ENCODE assay signal across 27 mouse cellular contexts in the genomic region with DNA sequence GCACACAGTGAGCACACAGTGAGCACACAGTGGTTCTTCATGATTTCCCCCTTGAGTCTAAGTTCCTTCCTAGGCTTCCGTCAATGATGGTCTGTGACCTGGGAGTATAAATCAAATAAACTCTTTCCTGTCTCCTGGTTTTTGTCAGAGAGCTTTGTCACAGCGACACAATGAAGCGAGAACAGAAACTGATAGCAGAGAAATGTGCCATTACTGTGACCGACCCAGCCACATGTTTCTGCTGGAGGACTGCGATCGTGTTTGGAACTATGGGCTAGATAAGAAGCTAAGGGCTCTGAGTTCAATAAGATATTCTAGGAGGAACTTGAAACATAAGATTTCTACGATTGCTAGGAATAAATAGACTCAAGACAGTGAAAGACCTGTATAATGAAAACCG. TPM values are rescaled to one million over a fixed set of nuclear protein-coding genes. Genes with fewer than 3 reads are reported as not detected.
DNase-seq lines count a peak whose midpoint lies in the region; ATAC-seq and TF ChIP-seq lines count a peak whose summit lies in the region.
"Had no signal": no experiment of that assay in that cellular context is flagged by ENCODE, and none has a peak within 500 bp of the region (broad histone marks: within the 10 kb centered on the region; RNA-seq: fewer than 3 reads in every experiment).

No protein-coding gene starts in this region.

- intact Hi-C loops in heart, postnatal 14 days (cut with DNase I), result no loop called here

- ATAC-seq in heart, embryonic 12.5 days (ENCODE audit: insufficient number of reproducible peaks, low FRiP score), result peak; percentile 36; the same call in 1 of the 2 replicates
- no peak for ATAC-seq in heart, embryonic 14.5 days (ENCODE audit: insufficient number of reproducible peaks, insufficient read depth, low FRiP score, low read depth)
- ATAC-seq in heart, postnatal 0 days (ENCODE audit: insufficient read depth, low read depth), result peak; percentile 62
- ATAC-seq: activated CD4-positive, CD25-positive, alpha-beta regulatory T cell, adult 4 months; CD4-positive, CD25-positive, alpha-beta regulatory T cell, adult 4 months; forebrain, embryonic 13.5 days; forebrain, embryonic 15.5 days; Patski had no signal

- no peak overlapping the region for H3K4me2 ChIP-seq in heart, embryonic 12.5 days
- H3K4me2 ChIP-seq in heart, embryonic 14.5 days (ENCODE audit: low read length), result no peak overlapping the region
- no peak overlapping the region for H3K4me2 ChIP-seq in heart, postnatal 0 days (ENCODE audit: low read depth, low read length)
- H3K4me2 ChIP-seq: embryonic facial prominence, embryonic 12.5 days; forebrain, embryonic 13.5 days; forebrain, embryonic 15.5 days had no signal

- no peaks in the 10 kb centered on the region for H3K4me1 ChIP-seq in heart, embryonic 12.5 days (replicated peaks)
- no peaks in the 10 kb centered on the region for H3K4me1 ChIP-seq in heart, embryonic 14.5 days (ENCODE audit: control insufficient read depth in 2 of 2, insufficient read depth in 2 of 2, low read length in 2 of 2)
- no peaks in the 10 kb centered on the region for H3K4me1 ChIP-seq in heart, postnatal 0 days (ENCODE audit: control insufficient read depth, insufficient read depth)
- H3K4me1 ChIP-seq: embryonic facial prominence, embryonic 10.5 days; embryonic facial prominence, embryonic 12.5 days; forebrain, embryonic 13.5 days; forebrain, embryonic 15.5 days had no signal

- H3K27me3 ChIP-seq in heart, embryonic 12.5 days (replicated peaks), result no peaks in the 10 kb centered on the region
- H3K27me3 ChIP-seq in heart, embryonic 14.5 days (ENCODE audit: control insufficient read depth, insufficient read depth, low read length), result no peaks in the 10 kb centered on the region
- H3K27me3 ChIP-seq in heart, postnatal 0 days (ENCODE audit: control insufficient read depth, insufficient read depth, low read length), result no peaks in the 10 kb centered on the region
- H3K27me3 ChIP-seq: CH12.LX; embryonic facial prominence, embryonic 12.5 days; forebrain, embryonic 13.5 days; forebrain, embryonic 15.5 days; Patski had no signal

- H3K27ac ChIP-seq in heart, embryonic 12.5 days (ENCODE audit: poor library complexity, severe bottlenecking), result no peak overlapping the region
- peak overlapping the region; percentile 4 to 44; a peak in 1 of 4 replicates for H3K27ac ChIP-seq in heart, embryonic 14.5 days (replicated peaks in 1 of 2; ENCODE audit: control insufficient read depth in 1 of 2, insufficient read depth in 1 of 2, low read depth in 2 of 2, low read length in 2 of 2)
- H3K27ac ChIP-seq in heart, postnatal 0 days (ENCODE audit: low read depth), result no peak overlapping the region
- H3K27ac ChIP-seq: embryonic facial prominence, embryonic 10.5 days; embryonic facial prominence, embryonic 12.5 days; forebrain, embryonic 13.5 days; forebrain, embryonic 15.5 days had no signal

- no peaks in the 10 kb centered on the region for H3K36me3 ChIP-seq in heart, embryonic 12.5 days
- H3K36me3 ChIP-seq in heart, embryonic 14.5 days (ENCODE audit: control insufficient read depth, insufficient read depth, low read length), result no peaks in the 10 kb centered on the region
- H3K36me3 ChIP-seq in heart, postnatal 0 days (replicated peaks; ENCODE audit: control insufficient read depth, insufficient read depth, low read length), result no peaks in the 10 kb centered on the region
- H3K36me3 ChIP-seq: embryonic facial prominence, embryonic 10.5 days; embryonic facial prominence, embryonic 12.5 days; forebrain, embryonic 15.5 days; G1E had no signal

- no peak overlapping the region for H3K4me3 ChIP-seq in heart, embryonic 12.5 days
- no peak overlapping the region for H3K4me3 ChIP-seq in heart, embryonic 14.5 days (ENCODE audit: control insufficient read depth in 1 of 2, insufficient read depth in 1 of 2, low read depth in 1 of 2, low read length in 2 of 2)
- no peak overlapping the region for H3K4me3 ChIP-seq in heart, postnatal 0 days (ENCODE audit: low read depth, low read length)
- H3K4me3 ChIP-seq: embryonic facial prominence, embryonic 10.5 days; embryonic facial prominence, embryonic 12.5 days; forebrain, embryonic 13.5 days; forebrain, embryonic 15.5 days had no signal

- 15% methylated on average over 8 of the region's 8 CpGs for WGBS in heart, embryonic 12.5 days
- WGBS in heart, embryonic 14.5 days, result 14% methylated on average over 8 of the region's 8 CpGs
- WGBS in heart, postnatal 0 days, result 20% methylated on average over 8 of the region's 8 CpGs

- TF ChIP-seq CTCF in heart, postnatal 0 days (IDR thresholded peaks at IDR 0.05; ENCODE audit: low read depth), result no peak

- no peak for DNase-seq in heart, postnatal 14 days
- DNase-seq in heart, adult 11 months, result no peak
- DNase-seq in heart, postnatal 0 days (ENCODE audit: low spot score), result peak; percentile 33
- no peak for DNase-seq in heart, adult 18-20 months
- DNase-seq: adrenal gland, adult 8-10 months; adrenal gland, postnatal 14 days; adrenal gland, postnatal 36 days; B cell, adult 2 months; cerebellum, adult 11-12 months; cerebellum, adult 2 months; cerebellum, adult 9-10 months; cerebellum, postnatal 10 days; cerebellum, postnatal 25 days had no signal

- H3K9ac ChIP-seq in heart, embryonic 12.5 days, result no peak overlapping the region
- H3K9ac ChIP-seq in heart, embryonic 14.5 days (ENCODE audit: low read length), result no peak overlapping the region
- H3K9ac ChIP-seq in heart, postnatal 0 days (replicated peaks; ENCODE audit: low read depth, low read length), result no peak overlapping the region
- H3K9ac ChIP-seq: embryonic facial prominence, embryonic 12.5 days; forebrain, embryonic 13.5 days; forebrain, embryonic 15.5 days had no signal

- H3K9me3 ChIP-seq in heart, embryonic 12.5 days (replicated peaks), result no peaks in the 10 kb centered on the region
- H3K9me3 ChIP-seq in heart, embryonic 14.5 days (ENCODE audit: control insufficient read depth, low read length), result no peaks in the 10 kb centered on the region
- H3K9me3 ChIP-seq in heart, postnatal 0 days (replicated peaks; ENCODE audit: control insufficient read depth, low read length), result no peaks in the 10 kb centered on the region
- H3K9me3 ChIP-seq: embryonic facial prominence, embryonic 10.5 days; embryonic facial prominence, embryonic 12.5 days; forebrain, embryonic 13.5 days; forebrain, embryonic 15.5 days; G1E had no signal

- TF ChIP-seq EP300 in heart, postnatal 0 days (IDR thresholded peaks at IDR 0.05; ENCODE audit: low read depth), result peak; percentile 59

RNA-seq across cellular contexts. Expression of a gene that starts 36.3 kb away (rescaled TPM):
- polyA plus RNA-seq in heart, embryonic 12.5 days (2016; fragmentation: Nextera tagmentation; extraction: Ambion mirVana), result 0.35 TPM in 1 of 2 replicates, not detected in the other
- not detected for total RNA-seq in heart, postnatal 14 days (2021)
- 0.16 TPM in 1 of 2 replicates, not detected in the other for polyA plus RNA-seq in heart, embryonic 14.5 days (2014; fragmentation: Nextera tagmentation; extraction: Ambion mirVana)
- not detected in 2 replicates for total RNA-seq in heart, postnatal 0 days (2014; rRNA removed; ENCODE audit: low replicate concordance)
- polyA plus RNA-seq in heart, postnatal 0 days (2015; fragmentation: Nextera tagmentation; extraction: Ambion mirVana), result not detected in 2 replicates
- total RNA-seq in heart, adult 18-20 months (2021), result not detected
- total RNA-seq: adrenal gland, adult 18-20 months; adrenal gland, adult 8-10 months; adrenal gland, postnatal 14 days; adrenal gland, postnatal 36 days; CH12.LX; G1E had no signal
- polyA plus RNA-seq: activated CD4-positive, CD25-positive, alpha-beta regulatory T cell, adult 4 months; CD4-positive, CD25-positive, alpha-beta regulatory T cell, adult 4 months; cerebellum, adult 2 months; cortical plate, adult 2 months; embryonic facial prominence, embryonic 12.5 days; embryonic facial prominence, embryonic 14.5 days; forebrain, embryonic 13.5 days; forebrain, embryonic 15.5 days; G1E; Patski had no signal

Comparison
In these comparisons a context has a peak if more than half of its experiments do, and no peak if none do; other contexts are left out.
1. H3K27ac ChIP-seq: peak in heart, embryonic 14.5 days (2 of 2); none in heart, embryonic 12.5 days (single experiment) and heart, postnatal 0 days (single experiment).